Mouse (Mus musculus): ENCODE data around the gene Tgfbi. TPM values are rescaled to one million over a fixed set of nuclear protein-coding genes. Genes with fewer than 3 reads are reported as not detected.

The Tgfbi gene
- polyA plus RNA-seq, 3 experiments from 2014 or later, result 0.41 to 1.1 TPM; not detected in 1

Other genes with a start within 250 kb of the Tgfbi start
- gene Gm3045, start 182.9 kb upstream of the Tgfbi start, polyA plus RNA-seq (2017; shearing (Covaris generic)), result not detected
- gene Slc25a48, start 171.2 kb upstream of the Tgfbi start, polyA plus RNA-seq (2017; shearing (Covaris generic)), result not detected
- gene Il9, start 127.3 kb upstream of the Tgfbi start, polyA plus RNA-seq (2017; shearing (Covaris generic)), result not detected
- 1 to 10 TPM in 2 of 3 experiments, under 1 TPM in 1; 0.23 to 2.1 (median 1.5) TPM for gene Fbxl21, start 87.1 kb upstream of the Tgfbi start, polyA plus RNA-seq (2017; shearing (Covaris generic))
- not detected for gene Lect2, start 61.0 kb upstream of the Tgfbi start, polyA plus RNA-seq (2017; shearing (Covaris generic))
- gene Smad5, start 93.5 kb downstream of the Tgfbi start, polyA plus RNA-seq (2017; shearing (Covaris generic)), result 10 to 100 TPM in 2 of 3 experiments, 1 to 10 TPM in 1; 7.3 to 10.6 (median 10.5) TPM
- gene Gm45623, start 144.3 kb downstream of the Tgfbi start, polyA plus RNA-seq (2017; shearing (Covaris generic)), result not detected